Mouse (Mus musculus) urinary bladder, adult 2 months (tissue): ENCODE results near the gene Ly75. TPM values are rescaled to one million over a fixed set of nuclear protein-coding genes. Genes with fewer than 3 reads are reported as not detected.

Experiments used
- DNase-seq: peaks from one replicate; pipeline ENCODE4 v3.0.0; 2022; ENCODE audit warnings: low spot score
- polyA plus RNA-seq: library from polyadenylated mRNA; depleted of rRNA; stranded (reverse); fragments of >200 nt; gene quantifications from 2 replicates; pipeline ENCODE4 v1.2.3, GENCODE M21; 2012; rRNA removed

The Ly75 gene
- 1.1 and 1.2 TPM in 2 replicates for polyA plus RNA-seq

DNA sequence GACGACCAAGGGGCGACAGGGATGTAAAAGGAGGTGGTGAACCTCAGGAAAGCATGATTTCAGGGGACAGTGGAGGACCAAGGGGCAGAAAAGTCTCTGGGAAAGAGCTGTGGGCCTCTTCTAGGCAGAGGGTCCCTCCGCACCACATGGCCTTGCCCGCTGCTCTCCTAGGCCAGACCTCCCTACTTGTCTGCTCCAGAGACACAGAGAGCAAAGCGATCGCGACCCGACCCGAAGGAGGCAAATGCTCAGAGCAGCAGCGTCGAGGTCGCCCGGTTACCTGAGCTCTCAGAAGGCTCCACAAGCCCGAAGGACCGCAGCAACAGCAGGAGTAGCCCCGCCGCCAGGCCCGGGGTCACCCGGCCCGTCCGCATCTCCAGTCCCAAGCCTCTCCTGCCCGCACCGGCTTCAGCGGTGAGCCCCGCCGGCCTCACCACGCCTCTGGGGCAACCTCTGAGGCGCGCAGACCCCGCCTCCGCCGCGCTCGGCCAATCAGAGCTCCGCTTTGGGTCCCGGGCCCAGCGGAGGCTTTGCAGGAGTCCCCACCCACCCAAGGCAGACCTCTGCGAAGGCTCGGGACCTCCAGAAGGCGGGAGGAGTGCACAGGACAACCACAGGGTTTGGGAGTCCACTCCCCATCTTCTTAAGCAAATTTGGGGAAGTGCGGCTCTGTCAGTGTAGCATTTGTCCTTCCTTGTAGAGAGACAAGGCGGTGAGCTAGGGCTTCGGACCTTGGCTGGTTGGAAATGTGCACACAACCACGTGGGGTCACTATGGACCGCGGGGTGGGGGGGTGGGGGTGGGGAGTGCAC is at the start of gene Ly75:
Ly75 (minus strand) TSS at position 446 of the 812 bp plus-strand sequence.
- DNase-seq: peak; percentile 75

DNA sequence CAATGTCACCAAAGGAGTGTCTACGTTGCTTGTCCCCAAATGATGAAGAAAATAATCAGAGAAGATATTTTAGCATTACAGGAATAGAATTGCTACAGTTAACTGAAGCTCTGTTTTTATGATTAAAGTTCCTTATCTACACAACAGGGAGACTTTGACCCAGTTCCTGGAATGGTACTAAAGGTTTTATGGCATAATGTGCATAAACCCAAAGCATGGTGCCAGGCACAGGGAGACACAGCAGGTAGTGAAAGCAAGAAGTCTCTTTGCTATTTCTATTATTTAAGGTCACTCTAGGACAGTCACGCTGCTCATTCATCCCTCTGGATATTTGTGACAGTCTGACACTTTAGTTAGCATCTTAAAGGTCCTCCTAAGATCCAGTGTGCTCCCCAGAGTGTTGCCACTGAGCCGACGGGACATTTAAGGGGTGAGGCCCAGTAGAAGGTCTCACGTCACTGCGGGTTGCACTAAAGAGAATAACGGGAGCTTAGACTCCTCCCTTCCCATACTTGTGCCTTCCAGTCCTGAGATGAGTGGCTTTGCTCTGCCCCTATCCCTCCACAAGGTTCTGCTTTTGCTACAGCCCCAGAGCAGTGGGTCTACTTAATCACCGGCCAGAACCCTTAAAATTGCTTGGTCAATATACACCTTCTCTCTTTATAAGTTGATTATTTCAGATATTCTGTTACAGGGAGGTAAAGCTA is 47.4 kb upstream of the Ly75 start:
- no peak for DNase-seq

DNA sequence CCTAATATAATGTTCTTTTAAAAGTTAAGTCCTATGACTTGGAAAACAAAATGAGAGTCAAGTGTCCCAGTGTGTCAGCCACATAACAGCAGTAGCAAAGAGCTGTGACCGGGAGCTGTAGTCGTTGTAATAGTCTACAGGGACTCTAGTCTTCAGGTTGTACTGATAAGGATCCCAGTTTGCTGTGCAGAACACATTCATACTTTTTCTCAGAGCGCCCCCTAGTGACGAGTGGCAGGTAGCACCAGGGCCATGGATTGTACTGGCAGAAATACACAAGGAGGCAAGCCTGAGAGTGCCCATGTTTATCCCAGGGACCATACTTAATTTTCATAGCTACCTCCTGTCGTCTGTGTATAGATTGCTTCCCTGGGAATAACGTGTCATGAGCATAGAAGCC is 35.0 kb upstream of the Ly75 start:
- DNase-seq: peak; percentile 32

- no peak for DNase-seq
Observed at GRCm38 (mm10) chr2:60414334-60414733, 31.2 kb upstream of the Ly75 start.

GRCm38 (mm10) chr2:60413006-60413650 is 30.0 kb upstream of the Ly75 start:
- no peak for DNase-seq

- no peak for DNase-seq
Observed at GRCm38 (mm10) chr2:60411181-60411580, 28.1 kb upstream of the Ly75 start.

- no peak for DNase-seq
Observed at GRCm38 (mm10) chr2:60409989-60410763, 27.1 kb upstream of the Ly75 start.

DNA sequence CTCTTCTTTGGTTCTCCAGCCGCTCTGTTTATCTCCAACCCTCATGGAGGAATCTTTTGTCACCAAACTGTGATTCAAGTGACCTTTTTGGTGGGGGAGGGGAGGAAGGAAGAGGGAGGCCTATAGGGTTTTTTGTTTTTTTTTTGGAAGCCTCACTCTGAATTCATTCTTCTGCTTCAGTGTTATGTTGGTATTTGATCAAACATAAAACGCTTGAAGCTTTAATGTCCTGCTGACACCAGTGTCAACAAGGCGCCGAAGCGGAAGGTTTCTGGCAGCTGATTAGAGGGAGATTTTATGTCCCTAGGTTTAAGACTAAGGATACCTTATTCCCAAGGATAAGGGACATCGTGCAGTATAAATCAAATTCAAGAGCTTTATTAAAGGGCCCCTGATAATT is 26.1 kb upstream of the Ly75 start:
- DNase-seq: no peak

- no peak for DNase-seq
Observed at GRCm38 (mm10) chr2:60407387-60407786, 24.3 kb upstream of the Ly75 start.

DNA sequence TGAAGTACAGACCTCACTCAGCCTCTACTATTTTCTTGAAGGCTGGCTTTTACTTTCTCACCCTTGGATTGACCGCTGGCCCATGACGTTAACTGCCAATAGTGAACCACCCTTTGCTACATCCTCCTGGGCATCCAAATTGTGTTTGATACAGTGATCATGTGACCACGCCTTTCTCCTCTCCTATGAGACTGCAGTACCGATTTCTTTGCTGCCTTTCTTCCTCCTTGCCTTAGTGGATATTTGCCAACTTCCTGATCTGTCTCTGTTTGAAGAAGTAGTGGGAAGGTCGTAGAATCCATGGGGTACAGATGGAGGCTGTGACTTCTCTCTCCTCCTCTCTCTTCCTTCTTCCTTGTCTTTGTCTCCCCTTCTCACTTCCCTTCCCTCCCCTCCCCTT is 22.3 kb upstream of the Ly75 start:
- no peak for DNase-seq

DNA sequence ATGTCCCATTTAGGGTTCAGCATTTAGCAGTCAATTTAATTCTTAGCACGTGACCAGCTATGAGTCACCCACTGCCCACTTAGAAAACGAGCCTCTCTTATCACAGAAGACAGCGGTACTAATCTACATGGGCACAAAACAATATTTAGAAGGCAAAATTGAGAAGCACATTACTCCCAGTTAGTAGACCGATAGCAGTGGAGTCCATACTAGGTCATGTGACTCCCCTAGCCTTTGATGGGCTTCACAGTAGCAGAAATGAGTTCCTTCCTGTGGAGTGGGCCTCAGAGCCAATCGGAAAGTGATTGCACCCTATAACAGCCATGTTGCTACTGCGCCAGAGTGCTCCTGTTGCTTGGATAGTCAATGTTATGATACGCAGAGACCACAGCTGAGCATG is 21.7 kb upstream of the Ly75 start:
- DNase-seq: no peak

GRCm38 (mm10) chr2:60401694-60402093 is 18.6 kb upstream of the Ly75 start:
- DNase-seq: no peak

- DNase-seq: no peak
Observed at GRCm38 (mm10) chr2:60393786-60394185, 10.7 kb upstream of the Ly75 start.

GRCm38 (mm10) chr2:60392286-60392685 is 9.2 kb upstream of the Ly75 start:
- no peak for DNase-seq

- DNase-seq: no peak
Observed at GRCm38 (mm10) chr2:60387363-60387762, 4.3 kb upstream of the Ly75 start.

DNA sequence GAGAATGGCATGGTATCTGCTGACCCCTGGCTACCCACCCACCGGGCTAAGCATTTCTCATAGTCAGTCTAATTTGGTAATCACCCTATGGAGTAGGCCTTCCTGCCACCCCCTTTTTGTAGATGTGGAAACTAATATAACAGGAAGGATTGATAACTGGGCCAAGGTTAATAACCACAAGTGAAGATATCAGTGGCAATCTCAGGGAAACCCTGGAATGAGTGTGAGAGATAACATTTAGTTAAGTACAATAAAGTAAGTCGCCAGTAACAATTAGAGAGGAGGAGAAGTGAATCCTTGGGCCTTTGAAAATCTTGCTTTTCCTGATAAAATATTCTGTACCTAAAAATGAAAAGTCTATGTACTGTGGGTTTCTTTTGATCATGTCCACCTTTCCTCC is 3.7 kb upstream of the Ly75 start:
- DNase-seq: no peak

GRCm38 (mm10) chr2:60384763-60385085 is 1.6 kb upstream of the Ly75 start:
- no peak for DNase-seq

DNA sequence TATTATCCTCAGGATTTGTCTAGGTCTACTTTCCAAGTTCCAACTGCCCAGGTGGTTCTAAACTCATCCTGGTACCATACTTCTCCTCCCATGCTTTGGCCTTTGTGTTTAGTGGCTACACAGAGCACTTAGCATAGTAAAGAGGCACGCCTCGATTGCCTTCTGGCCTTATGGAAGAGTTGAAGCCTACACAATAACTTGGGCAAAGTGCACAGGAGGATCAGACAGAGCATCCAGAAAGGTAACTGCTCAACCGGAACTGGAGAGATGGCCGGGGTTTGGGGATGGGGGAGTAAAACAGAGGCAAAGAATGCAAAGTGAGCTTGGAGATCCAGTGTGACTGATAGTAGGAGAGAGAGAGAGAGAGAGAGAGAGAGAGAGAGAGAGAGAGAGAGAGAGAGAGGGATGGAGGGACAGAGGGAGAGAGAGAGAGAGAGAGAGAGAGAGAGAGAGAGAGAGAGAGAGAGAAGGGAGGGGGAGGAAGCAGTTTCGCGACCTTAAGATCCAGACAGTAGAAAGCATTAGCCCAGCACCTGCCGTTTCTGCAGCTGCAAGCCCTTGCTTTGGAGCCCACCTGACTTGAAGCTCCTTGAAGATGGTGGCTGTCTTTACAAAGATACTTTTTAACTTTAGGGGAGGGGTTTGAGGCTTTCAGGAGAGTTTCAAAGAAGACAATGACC is 1.1 kb upstream of the Ly75 start:
- no peak for DNase-seq

GRCm38 (mm10) chr2:60382346-60382745 is 757 bp downstream of the Ly75 start:
- DNase-seq: no peak

DNA sequence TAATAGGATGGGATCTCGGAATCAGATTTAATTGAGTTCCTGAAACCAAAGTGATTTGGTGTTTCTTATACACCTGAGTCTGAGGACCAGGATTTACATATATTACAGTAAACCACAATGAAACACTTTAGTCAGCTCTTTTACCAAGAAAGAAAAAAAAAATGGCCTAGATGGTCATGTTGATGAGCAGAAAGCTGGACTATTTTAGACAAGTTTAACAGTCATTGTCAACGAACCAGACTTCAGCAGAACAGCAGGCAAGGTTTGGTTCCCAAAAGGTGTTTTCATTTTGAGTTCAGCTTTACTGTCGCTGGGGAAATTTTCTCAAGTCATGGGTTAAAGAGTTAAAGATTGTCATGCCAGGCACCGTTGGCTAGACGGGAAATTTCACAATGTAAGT is 5.8 kb downstream of the Ly75 start:
- no peak for DNase-seq

DNA sequence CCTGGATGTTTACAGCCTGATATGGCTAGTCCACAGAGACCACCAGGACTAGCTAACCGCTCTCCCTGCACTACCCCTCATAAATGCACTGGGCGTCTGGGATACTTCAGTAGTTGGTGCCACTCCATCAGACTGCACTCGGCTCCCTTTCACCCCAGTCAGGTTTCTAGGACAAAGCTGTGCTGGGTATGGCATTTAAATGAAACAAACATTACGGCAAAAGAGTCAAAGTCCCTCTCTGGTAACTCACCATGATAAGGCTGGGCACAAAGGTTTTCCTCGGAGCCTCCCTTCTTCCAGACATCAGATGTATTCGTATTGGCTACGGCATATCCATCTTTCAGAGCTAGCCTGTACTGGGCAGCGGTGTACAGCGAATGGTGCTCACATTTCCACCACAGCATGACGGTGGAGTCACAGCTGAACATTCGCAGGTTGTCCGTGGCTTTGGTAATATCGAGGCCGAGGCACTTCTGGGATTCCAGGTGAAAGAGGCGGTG is 7.4 kb downstream of the Ly75 start:
- DNase-seq: no peak
